Mouse (Mus musculus) urinary bladder, postnatal 10 days (tissue): ENCODE measurements around the gene Rbm24.
A peak's percentile ranks its signal among the peaks of the same experiment; 100 is the strongest.

Experiments
- DNase-seq: peaks from one replicate; pipeline ENCODE4 v3.0.0; 2022; ENCODE audit warnings: low spot score

The Rbm24 gene

GRCm38 (mm10) chr13:46418141-46418601 lies at the start of gene Rbm24:
Rbm24 (plus strand) TSS chr13:46418434.
- peak; percentile 12 for DNase-seq

GRCm38 (mm10) chr13:46372884-46373283 lies 45.4 kb upstream of the Rbm24 start:
- DNase-seq: no peak

GRCm38 (mm10) chr13:46375371-46375770 lies 42.9 kb upstream of the Rbm24 start:
- DNase-seq: no peak

GRCm38 (mm10) chr13:46387396-46387795 lies 30.8 kb upstream of the Rbm24 start:
- DNase-seq: no peak

- DNase-seq: no peak
Measured at GRCm38 (mm10) chr13:46391654-46392053, 26.6 kb upstream of the Rbm24 start.

GRCm38 (mm10) chr13:46392893-46393292 lies 25.3 kb upstream of the Rbm24 start:
- no peak for DNase-seq

- no peak for DNase-seq
Measured at GRCm38 (mm10) chr13:46393936-46394335, 24.3 kb upstream of the Rbm24 start.

GRCm38 (mm10) chr13:46397235-46397634 lies 21.0 kb upstream of the Rbm24 start:
- no peak for DNase-seq

- DNase-seq: no peak
Measured at GRCm38 (mm10) chr13:46407151-46407550, 11.1 kb upstream of the Rbm24 start.

GRCm38 (mm10) chr13:46412247-46412646 lies 6.0 kb upstream of the Rbm24 start:
- DNase-seq: no peak

- no peak for DNase-seq
Measured at GRCm38 (mm10) chr13:46413588-46413987, 4.6 kb upstream of the Rbm24 start.

GRCm38 (mm10) chr13:46414050-46414449 lies 4.2 kb upstream of the Rbm24 start:
- DNase-seq: no peak

- no peak for DNase-seq
Measured at GRCm38 (mm10) chr13:46416021-46416420, 2.2 kb upstream of the Rbm24 start.

- no peak for DNase-seq
Measured at GRCm38 (mm10) chr13:46417594-46417993, 640 bp upstream of the Rbm24 start.

GRCm38 (mm10) chr13:46418731-46419545 lies 704 bp downstream of the Rbm24 start:
- no peak for DNase-seq

GRCm38 (mm10) chr13:46419648-46420047 lies 1.4 kb downstream of the Rbm24 start:
- no peak for DNase-seq

GRCm38 (mm10) chr13:46420095-46420494 lies 1.9 kb downstream of the Rbm24 start:
- DNase-seq: no peak

- no peak for DNase-seq
Measured at GRCm38 (mm10) chr13:46423805-46424204, 5.6 kb downstream of the Rbm24 start.

GRCm38 (mm10) chr13:46424376-46424775 lies 6.1 kb downstream of the Rbm24 start:
- DNase-seq: no peak

GRCm38 (mm10) chr13:46426651-46427269 lies 8.5 kb downstream of the Rbm24 start:
- no peak for DNase-seq

GRCm38 (mm10) chr13:46428964-46429363 lies 10.7 kb downstream of the Rbm24 start:
- DNase-seq: no peak

- no peak for DNase-seq
Measured at GRCm38 (mm10) chr13:46429866-46430265, 11.6 kb downstream of the Rbm24 start.

GRCm38 (mm10) chr13:46433880-46434560 lies 15.8 kb downstream of the Rbm24 start:
- no peak for DNase-seq
